Mouse (Mus musculus) limb, embryonic 13.5 days (tissue): ENCODE data around the gene Tcf7l1. TPM values are rescaled to one million over a fixed set of nuclear protein-coding genes. Genes with fewer than 3 reads are reported as not detected.

ENCODE experiments used
- ATAC-seq: fragments of 200-750 bp; cut with Nextera tagmentation; 2 replicates; pipeline ENCODE4 v1.8.0; 2017; ENCODE audit warnings: low read depth, moderate number of reproducible peaks, moderate TSS enrichment; ENCODE audit not compliant: low FRiP score
- H3K27ac ChIP-seq: fragments of 300-500 bp; sonication (generic); 2 replicates; pipeline ENCODE4 v1.5.1; 2015; ENCODE audit warnings: inconsistent platforms, mild to moderate bottlenecking, moderate library complexity
- H3K27me3 ChIP-seq: fragments of 300-500 bp; sonication (generic); 2 replicates; pipeline ENCODE4 v1.6.1; 2015; ENCODE audit warnings: mild to moderate bottlenecking, inconsistent platforms
- H3K36me3 ChIP-seq: fragments of 300-500 bp; sonication (generic); 2 replicates; pipeline ENCODE4 v1.6.1; 2015; ENCODE audit warnings: inconsistent platforms, mild to moderate bottlenecking, moderate library complexity
- H3K4me1 ChIP-seq: fragments of 300-500 bp; sonication (generic); 2 replicates; pipeline ENCODE4 v1.6.1; 2015; ENCODE audit warnings: inconsistent platforms
- H3K4me2 ChIP-seq: fragments of 300-500 bp; sonication (generic); replicated peaks from 2 replicates; pipeline ENCODE4 v1.6.1; 2015; ENCODE audit warnings: inconsistent platforms, mild to moderate bottlenecking, moderate library complexity
- H3K4me3 ChIP-seq: fragments of 300-500 bp; sonication (generic); 2 replicates; pipeline ENCODE4 v1.5.1; 2015; ENCODE audit warnings: moderate library complexity, mild to moderate bottlenecking, inconsistent platforms
- H3K9ac ChIP-seq: fragments of 300-500 bp; sonication (generic); 2 replicates; pipeline ENCODE4 v1.6.1; 2015; ENCODE audit warnings: mild to moderate bottlenecking, inconsistent platforms
- H3K9me3 ChIP-seq: fragments of 300-500 bp; sonication (generic); 2 replicates; pipeline ENCODE4 v1.6.1; 2016; ENCODE audit warnings: inconsistent platforms
- WGBS: fragments of 180-500 bp; shearing (Covaris S2); methylation state at CpG from one replicate; pipeline ENCODE4 v1.1.7; 2015; 5-methylcytosine and 5-hydroxymethylcytosine counted together
- polyA plus RNA-seq: library from polyadenylated mRNA; unstranded; fragments of >200 nt; fragmentation: Nextera tagmentation; extraction: Ambion mirVana; gene quantifications from 2 replicates; pipeline ENCODE4 v1.2.1, GENCODE M21; 2015

Gene Tcf7l1
- polyA plus RNA-seq, 1 experiment from 2014 or later = 46.8 TPM

DNA sequence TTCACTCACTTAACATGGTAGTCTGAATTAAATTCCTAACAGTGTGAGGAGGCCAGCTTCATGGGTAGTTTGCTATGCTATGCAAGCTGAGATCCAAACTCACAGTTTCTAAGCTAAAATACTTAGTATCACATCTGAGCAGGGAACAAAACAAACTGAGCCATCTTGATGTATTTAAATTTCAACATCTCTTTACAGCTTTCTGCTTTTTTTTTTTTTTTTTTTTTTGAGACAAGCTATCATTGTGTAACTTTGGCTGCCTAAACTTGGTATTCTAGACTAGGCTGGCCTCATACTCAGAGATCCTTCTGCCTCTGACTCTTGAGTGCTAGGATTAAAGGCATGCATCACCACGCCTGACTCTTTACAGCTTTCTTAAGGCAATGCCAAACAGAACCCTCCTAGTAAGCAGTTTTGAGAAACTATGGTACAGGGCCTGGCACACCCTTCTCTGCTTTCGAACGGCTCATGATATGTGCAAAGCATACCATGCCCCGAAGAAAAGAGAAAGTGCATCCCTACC is 180.3 kb downstream of the Tcf7l1 start:
- 87% methylated on average over 4 of the region's 4 CpGs for WGBS

DNA sequence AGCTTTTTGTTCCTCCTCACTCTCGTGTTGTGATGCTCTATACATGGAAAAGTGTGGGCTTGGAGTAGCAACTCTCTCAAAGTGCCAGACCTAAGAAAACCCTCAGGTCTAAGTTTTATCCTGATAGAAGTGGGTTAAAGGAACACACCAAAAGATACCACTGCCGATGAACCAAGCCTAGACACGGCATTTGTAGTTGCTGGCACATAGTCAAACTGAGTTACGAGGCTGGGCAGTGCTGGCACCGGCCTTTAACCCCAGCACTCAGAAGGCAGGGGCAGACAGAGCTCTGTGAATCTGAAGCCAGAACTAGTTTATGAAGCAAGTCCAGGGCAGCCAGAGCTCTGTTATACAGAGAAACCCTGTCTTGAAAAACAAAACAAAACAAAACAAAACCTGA is 181.4 kb downstream of the Tcf7l1 start:
- H3K27ac ChIP-seq = no peak overlapping the region
- H3K9me3 ChIP-seq = no peaks in the 10 kb centered on the region
- ATAC-seq = no peak
- H3K36me3 ChIP-seq = peaks cover 79% of the 10 kb centered on the region
- no peak overlapping the region for H3K9ac ChIP-seq
- H3K4me3 ChIP-seq = no peak overlapping the region
- H3K4me1 ChIP-seq = no peaks in the 10 kb centered on the region
- H3K27me3 ChIP-seq = no peaks in the 10 kb centered on the region
- 84% methylated on average over 5 of the region's 5 CpGs for WGBS
- H3K4me2 ChIP-seq = no peak overlapping the region

More for the DNA sequence above, 180.3 kb downstream of the Tcf7l1 start:
- Histone ChIP-seq H3K27me3 (no peaks in the 10 kb centered on the region), H3K27ac (no peak overlapping the region), H3K4me3 (no peak overlapping the region), H3K36me3 (peaks cover 86% of the 10 kb centered on the region), H3K9me3 (no peaks in the 10 kb centered on the region), H3K4me2 (no peak overlapping the region), H3K9ac (no peak overlapping the region), H3K4me1 (peaks cover 2% of the 10 kb centered on the region)
- no peak for ATAC-seq

DNA sequence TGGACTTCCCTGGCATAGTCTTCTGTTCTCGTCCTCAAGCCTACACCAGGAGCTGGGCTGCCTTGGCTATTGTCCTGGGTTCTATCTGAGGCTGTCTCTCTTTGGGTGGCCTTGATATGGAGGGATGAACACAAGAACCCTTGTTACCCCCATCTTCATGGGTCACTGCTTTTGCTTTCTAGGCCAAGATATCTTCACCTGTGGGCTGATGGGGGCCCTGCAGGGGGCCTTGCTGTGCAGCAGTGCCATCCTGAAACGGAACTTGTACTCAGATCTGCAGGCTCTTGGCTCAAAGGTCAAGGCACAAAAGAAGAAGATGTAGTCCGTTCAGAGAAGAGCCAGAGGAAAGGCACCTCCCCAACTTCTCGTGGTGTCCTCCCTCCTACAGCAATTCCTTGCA is 182.0 kb downstream of the Tcf7l1 start:
- Histone ChIP-seq H3K9ac (no peak overlapping the region), H3K4me1 (no peaks in the 10 kb centered on the region), H3K27me3 (no peaks in the 10 kb centered on the region), H3K4me3 (no peak overlapping the region), H3K36me3 (peaks cover 75% of the 10 kb centered on the region), H3K27ac (no peak overlapping the region), H3K4me2 (no peak overlapping the region), H3K9me3 (no peaks in the 10 kb centered on the region)
- ATAC-seq = no peak
- 90% methylated on average over 4 of the region's 4 CpGs for WGBS

DNA sequence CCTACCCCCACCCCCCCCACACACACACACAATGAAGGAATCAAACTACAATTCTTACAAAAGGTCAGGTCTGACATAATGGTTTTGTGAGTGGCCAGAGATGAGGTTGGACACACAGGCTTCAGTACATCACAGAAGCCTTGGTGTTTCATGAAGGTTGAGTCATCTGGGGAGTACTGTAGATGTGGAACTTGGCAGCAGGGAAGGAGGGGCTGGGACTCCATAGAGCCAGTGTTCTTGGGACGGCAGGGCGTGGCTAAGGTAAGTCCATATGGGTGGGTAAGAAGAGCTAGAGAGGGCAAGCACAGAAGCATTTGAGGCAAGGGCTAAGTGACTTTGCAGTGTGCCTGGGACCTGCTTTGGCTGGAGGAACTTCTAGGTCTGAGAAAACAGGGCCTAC is 185.0 kb downstream of the Tcf7l1 start:
- H3K9ac ChIP-seq = no peak overlapping the region
- H3K27ac ChIP-seq = no peak overlapping the region
- H3K9me3 ChIP-seq = no peaks in the 10 kb centered on the region
- no peaks in the 10 kb centered on the region for H3K27me3 ChIP-seq
- peaks cover 6% of the 10 kb centered on the region for H3K4me1 ChIP-seq
- no peak for ATAC-seq
- H3K4me2 ChIP-seq = no peak overlapping the region
- no peak overlapping the region for H3K4me3 ChIP-seq
- WGBS = 88% methylated on average over 2 of the region's 2 CpGs
- peaks cover 46% of the 10 kb centered on the region for H3K36me3 ChIP-seq

DNA sequence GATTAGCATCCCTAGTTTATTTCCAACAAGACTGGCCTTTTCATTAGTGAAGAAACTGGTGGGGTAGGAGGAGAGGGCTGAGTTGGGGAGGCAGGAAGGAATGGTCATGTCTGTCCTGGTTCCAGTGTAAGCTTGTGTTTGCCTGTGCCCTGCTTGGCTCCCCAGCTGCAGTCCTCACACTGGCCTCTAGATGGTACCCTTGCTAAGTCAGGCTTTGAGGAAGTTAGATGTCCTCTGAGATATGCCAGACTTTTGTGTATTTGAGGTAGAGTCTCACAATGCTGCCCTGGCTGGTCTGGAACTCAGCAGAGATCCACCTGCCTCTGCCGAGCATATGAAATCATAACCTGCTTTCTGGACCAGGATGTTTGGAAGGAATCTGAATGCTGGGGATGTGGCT is 187.3 kb downstream of the Tcf7l1 start:
- 45% methylated on average over 1 of the region's 1 CpGs for WGBS
- Histone ChIP-seq H3K9ac (no peak overlapping the region), H3K4me2 (no peak overlapping the region), H3K4me3 (no peak overlapping the region), H3K4me1 (peaks cover 20% of the 10 kb centered on the region), H3K27ac (no peak overlapping the region), H3K9me3 (no peaks in the 10 kb centered on the region), H3K36me3 (peaks cover 30% of the 10 kb centered on the region), H3K27me3 (no peaks in the 10 kb centered on the region)
- no peak for ATAC-seq

DNA sequence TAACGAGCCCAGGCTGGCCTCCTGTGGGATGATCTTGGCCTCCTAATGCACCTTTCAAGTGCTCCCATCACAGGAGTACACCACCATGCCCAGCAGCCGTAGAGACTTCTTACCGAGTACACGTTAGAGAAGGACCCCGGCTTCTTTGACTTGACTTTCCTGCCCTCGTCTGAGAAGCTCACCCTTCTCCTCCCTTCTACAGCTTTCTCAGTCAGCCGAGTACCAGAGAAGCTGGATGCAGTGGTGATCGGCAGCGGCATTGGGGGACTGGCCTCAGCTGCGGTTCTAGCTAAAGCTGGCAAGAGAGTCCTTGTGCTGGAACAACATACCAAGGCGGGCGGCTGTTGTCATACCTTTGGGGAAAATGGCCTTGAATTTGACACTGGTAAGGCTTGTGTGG is 188.3 kb downstream of the Tcf7l1 start:
- no peaks in the 10 kb centered on the region for H3K27me3 ChIP-seq
- ATAC-seq = no peak
- peaks cover 22% of the 10 kb centered on the region for H3K4me1 ChIP-seq
- no peak overlapping the region for H3K9ac ChIP-seq
- H3K4me3 ChIP-seq = no peak overlapping the region
- H3K27ac ChIP-seq = no peak overlapping the region
- H3K4me2 ChIP-seq = no peak overlapping the region
- no peaks in the 10 kb centered on the region for H3K9me3 ChIP-seq
- peaks cover 21% of the 10 kb centered on the region for H3K36me3 ChIP-seq
- WGBS = 86% methylated on average over 12 of the region's 12 CpGs

DNA sequence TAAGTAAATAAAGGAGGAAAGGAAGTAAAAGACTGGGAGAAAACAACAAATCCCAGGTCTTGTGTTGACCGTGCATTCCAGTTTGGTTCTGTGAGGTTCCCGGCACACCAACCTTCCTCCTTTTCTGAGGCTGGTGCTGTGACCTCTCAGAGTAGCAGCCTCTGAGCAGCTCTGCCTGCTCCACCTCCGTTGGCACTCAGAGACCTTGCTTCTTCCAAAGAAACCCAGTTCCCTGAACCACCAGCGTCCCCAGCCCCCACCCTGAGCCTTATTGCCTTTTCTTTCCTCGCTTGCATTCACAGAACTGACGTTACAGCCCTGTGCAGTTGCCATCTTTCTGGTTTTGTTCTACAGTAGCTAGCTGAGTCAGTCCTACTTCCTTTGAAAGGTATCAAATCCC is 188.8 kb downstream of the Tcf7l1 start:
- no peak for ATAC-seq
- no peaks in the 10 kb centered on the region for H3K9me3 ChIP-seq
- no peaks in the 10 kb centered on the region for H3K27me3 ChIP-seq
- no peak overlapping the region for H3K9ac ChIP-seq
- H3K4me2 ChIP-seq = no peak overlapping the region
- 75% methylated on average over 6 of the region's 6 CpGs for WGBS
- peaks cover 15% of the 10 kb centered on the region for H3K36me3 ChIP-seq
- H3K27ac ChIP-seq = no peak overlapping the region
- H3K4me3 ChIP-seq = no peak overlapping the region
- peaks cover 22% of the 10 kb centered on the region for H3K4me1 ChIP-seq

DNA sequence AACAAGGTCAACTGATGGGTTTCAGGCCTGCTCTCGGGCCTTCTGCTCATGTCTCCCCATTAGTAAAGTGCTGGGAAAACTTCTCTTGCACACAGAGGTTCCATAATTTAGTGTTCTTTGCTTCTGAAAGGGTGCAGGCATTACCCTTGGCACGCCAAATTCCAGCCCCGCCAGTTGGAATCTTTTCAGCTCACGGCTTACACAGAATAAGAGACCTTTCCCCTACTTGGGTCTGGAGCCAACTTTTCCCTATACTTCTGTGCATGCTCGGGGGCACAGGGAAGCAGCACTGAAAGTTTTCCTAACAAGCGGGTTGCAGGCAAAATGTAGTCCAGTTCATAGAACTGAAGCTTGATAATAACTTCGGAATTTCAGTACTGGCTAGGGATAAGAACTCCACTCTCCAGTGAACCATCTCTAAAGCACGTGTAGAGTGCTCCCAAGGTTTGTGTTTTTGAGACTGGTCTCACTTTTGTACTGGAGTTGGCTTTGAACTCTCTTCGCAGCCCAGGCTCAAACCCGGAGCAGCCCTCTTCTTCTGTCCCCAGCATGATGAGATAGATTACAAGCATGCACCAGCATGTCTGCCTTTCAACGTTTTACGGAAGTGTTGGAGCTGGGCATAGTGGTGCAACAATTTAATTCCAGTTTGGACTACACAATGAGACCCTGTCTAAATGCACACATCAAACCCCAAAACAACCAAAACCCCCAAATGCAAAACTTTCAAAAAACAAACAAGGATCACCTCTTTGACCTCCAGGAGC is 190.1 kb downstream of the Tcf7l1 start:
- ATAC-seq = peak; percentile 29; the same call in 1 of the 2 replicates
- H3K27ac ChIP-seq = peak overlapping the region; percentile 81
- 42% methylated on average over 12 of the region's 12 CpGs for WGBS
- H3K9me3 ChIP-seq = no peaks in the 10 kb centered on the region
- peak overlapping the region; percentile 66 for H3K4me3 ChIP-seq
- H3K27me3 ChIP-seq = no peaks in the 10 kb centered on the region
- H3K9ac ChIP-seq = peak overlapping the region; percentile 68
- peak overlapping the region; percentile 76 for H3K4me2 ChIP-seq
- peaks cover 5% of the 10 kb centered on the region; the same call in 1 of the 2 replicates for H3K36me3 ChIP-seq
- peaks cover 22% of the 10 kb centered on the region for H3K4me1 ChIP-seq

DNA sequence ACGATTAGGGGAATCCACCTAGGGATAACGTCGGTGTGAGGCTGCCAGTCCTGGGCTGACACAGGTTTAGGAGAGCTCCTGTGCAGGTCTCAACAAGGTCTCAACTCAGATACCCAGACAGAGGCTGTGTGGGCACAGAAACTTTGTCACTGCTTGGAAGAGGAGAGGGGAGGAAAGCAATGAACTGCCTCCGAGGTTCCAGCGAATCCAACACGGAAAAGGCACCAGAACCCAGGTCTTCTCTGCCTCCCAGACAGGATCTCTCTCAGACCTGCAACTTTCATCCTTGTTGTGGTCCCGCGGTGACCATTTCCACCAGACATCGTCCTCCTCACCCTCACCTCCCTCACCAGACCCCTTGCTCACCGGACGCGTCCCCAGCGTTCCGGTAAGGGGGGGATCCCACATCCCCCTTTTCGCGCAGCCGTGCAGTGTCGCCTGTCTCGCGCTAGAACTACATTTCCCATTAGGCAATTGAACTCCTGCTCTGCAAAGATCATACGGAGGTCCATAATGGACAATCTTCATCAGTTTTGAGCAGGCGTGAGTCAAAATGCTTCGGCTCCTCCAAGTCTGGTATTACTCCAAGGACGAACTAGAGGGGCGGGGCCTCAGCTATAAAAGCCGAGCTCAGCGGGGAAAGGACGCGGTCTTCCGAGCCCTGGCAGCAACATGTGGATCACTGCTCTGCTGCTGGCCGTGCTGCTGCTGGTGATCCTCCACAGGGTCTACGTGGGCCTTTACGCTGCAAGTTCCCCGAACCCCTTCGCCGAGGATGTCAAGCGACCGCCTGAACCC is 190.9 kb downstream of the Tcf7l1 start, which contains the start of the genes Elmod3 and Retsat:
Gene Elmod3, minus strand, starts transcription at position 458 of the 798 bp plus-strand sequence.
Gene Retsat, plus strand, starts transcription at position 520 of the 798 bp plus-strand sequence.
- WGBS = 1% methylated on average over 38 of the region's 38 CpGs

DNA sequence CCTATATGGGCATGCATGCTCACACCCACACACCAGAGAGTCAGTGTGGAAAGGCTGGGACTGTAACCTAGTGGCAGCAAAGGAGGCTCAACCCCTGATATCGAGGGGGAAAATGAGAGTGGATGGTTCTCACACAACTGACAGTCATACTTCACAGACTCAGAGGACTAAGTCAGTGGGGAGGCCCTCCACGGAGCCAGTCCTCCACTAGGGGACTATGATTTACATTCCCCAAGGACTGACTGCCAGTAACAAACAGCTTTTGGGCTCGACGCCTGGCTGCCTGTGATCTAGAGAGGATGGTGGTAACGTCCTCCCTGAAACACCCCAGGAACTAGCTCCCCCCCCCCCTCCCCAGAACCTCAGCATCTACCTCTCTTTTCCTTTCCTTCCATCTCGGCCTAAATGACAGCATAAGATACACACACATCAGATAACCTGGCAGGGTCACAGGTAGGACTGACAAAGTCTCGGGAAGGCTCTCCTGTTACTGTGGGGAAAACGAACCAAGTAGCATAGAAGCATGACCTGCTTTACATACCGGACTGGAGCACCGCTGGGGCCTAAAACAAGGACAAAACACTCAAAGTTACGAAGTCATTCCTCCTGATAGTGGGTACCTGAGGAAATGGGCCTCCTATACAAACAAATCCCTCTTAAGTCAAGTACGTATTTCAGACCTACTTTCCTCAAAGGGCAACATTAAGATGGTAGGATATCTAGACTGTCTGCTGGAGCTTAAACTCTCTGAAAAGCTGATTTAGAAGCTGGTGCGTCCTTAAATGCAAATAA is 191.8 kb downstream of the Tcf7l1 start:
- H3K9me3 ChIP-seq = no peaks in the 10 kb centered on the region
- H3K4me2 ChIP-seq = peak overlapping the region; percentile 76
- peaks cover 22% of the 10 kb centered on the region for H3K4me1 ChIP-seq
- peak overlapping the region; percentile 79 for H3K9ac ChIP-seq
- WGBS = 42% methylated on average over 13 of the region's 13 CpGs
- H3K27me3 ChIP-seq = no peaks in the 10 kb centered on the region
- H3K36me3 ChIP-seq = no peaks in the 10 kb centered on the region
- ATAC-seq = no peak
- H3K27ac ChIP-seq = no peak overlapping the region
- H3K4me3 ChIP-seq = peak overlapping the region; percentile 66

More for the DNA sequence above, 190.9 kb downstream of the Tcf7l1 start, which contains the start of the genes Elmod3 and Retsat:
- Histone ChIP-seq H3K27me3 (no peaks in the 10 kb centered on the region), H3K9me3 (no peaks in the 10 kb centered on the region), H3K36me3 (no peaks in the 10 kb centered on the region), H3K4me2 (peak within 1 kb of the TSS; percentile 76), H3K4me1 (peaks cover 22% of the 10 kb centered on the region), H3K9ac (peak within 1 kb of the TSS; percentile 79), H3K4me3 (peak within 1 kb of the TSS; percentile 66), H3K27ac (peak within 1 kb of the TSS; percentile 81)
- ATAC-seq = peak; percentile 94

DNA sequence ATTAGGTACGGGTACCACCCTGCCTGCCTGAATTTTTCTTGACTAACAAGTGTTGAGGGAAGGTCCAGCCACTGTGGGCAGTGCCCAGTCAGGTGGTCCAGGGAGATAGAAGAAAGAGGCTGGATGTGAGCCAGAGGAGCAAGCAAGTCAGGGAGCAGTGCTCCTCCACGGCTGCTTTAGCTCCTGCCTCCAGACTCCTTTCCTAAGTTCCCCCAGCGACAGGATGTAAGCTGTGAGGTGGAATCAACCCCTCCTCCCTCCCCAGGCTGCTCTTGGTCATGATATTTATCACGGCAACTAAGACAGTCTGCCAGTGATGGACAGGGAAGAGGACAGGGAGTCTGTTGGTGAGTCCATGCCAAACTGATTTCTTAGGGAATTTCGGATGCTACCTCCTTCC is 195.1 kb downstream of the Tcf7l1 start:
- Histone ChIP-seq H3K4me1 (peaks cover 14% of the 10 kb centered on the region), H3K9ac (no peak overlapping the region), H3K4me3 (no peak overlapping the region), H3K27ac (no peak overlapping the region), H3K9me3 (no peaks in the 10 kb centered on the region), H3K4me2 (no peak overlapping the region), H3K27me3 (no peaks in the 10 kb centered on the region), H3K36me3 (no peaks in the 10 kb centered on the region)
- ATAC-seq = no peak
- 60% methylated on average over 5 of the region's 5 CpGs for WGBS
